Mouse (Mus musculus) heart, postnatal 0 days (tissue): ENCODE results near the gene Foxn3. TPM values are rescaled to one million over a fixed set of nuclear protein-coding genes. Genes with fewer than 3 reads are reported as not detected.

Experiments
- ATAC-seq: fragments of 200-750 bp; cut with Nextera tagmentation; 2 replicates; pipeline ENCODE4 v1.8.0; 2017; ENCODE audit warnings: low read depth, moderate number of reproducible peaks, moderate library complexity; ENCODE audit not compliant: insufficient read depth
- DNase-seq: peaks from one replicate; pipeline ENCODE4 v3.0.0-alpha.2; 2016; ENCODE audit warnings: low spot score
- H3K27ac ChIP-seq: fragments of 300-500 bp; sonication (generic); 2 replicates; pipeline ENCODE4 v1.5.1; 2014; ENCODE audit warnings: low read depth, mild to moderate bottlenecking
- H3K27me3 ChIP-seq: fragments of 300-500 bp; sonication (generic); 2 replicates; pipeline ENCODE4 v1.6.1; 2014; ENCODE audit warnings: low read length, mixed read lengths; ENCODE audit not compliant: control insufficient read depth, insufficient read depth
- H3K36me3 ChIP-seq: fragments of 300-500 bp; sonication (generic); replicated peaks from 2 replicates; pipeline ENCODE4 v1.6.1; 2014; ENCODE audit warnings: low read length, mixed read lengths; ENCODE audit not compliant: control insufficient read depth, insufficient read depth
- H3K4me1 ChIP-seq: fragments of 300-500 bp; sonication (generic); 2 replicates; pipeline ENCODE4 v1.6.1; 2014; ENCODE audit warnings: antibody characterized with exemption; ENCODE audit not compliant: control insufficient read depth, insufficient read depth
- H3K4me2 ChIP-seq: fragments of 300-500 bp; sonication (generic); 2 replicates; pipeline ENCODE4 v1.6.1; 2014; ENCODE audit warnings: low read depth, mild to moderate bottlenecking, low read length, moderate library complexity
- H3K4me3 ChIP-seq: fragments of 300-500 bp; sonication (generic); 2 replicates; pipeline ENCODE4 v1.5.1; 2014; ENCODE audit warnings: low read depth, low read length
- H3K9ac ChIP-seq: fragments of 300-500 bp; sonication (generic); replicated peaks from 2 replicates; pipeline ENCODE4 v1.6.1; 2014; ENCODE audit warnings: low read depth, low read length, mixed read lengths
- H3K9me3 ChIP-seq: fragments of 300-500 bp; sonication (generic); replicated peaks from 2 replicates; pipeline ENCODE4 v1.6.1; 2016; ENCODE audit warnings: low read length; ENCODE audit not compliant: control insufficient read depth
- CTCF ChIP-seq: IDR thresholded peaks from 2 replicates; pipeline ENCODE4 v1.5.1; 2016; ENCODE audit warnings: antibody characterized with exemption, control low read depth, low read depth
- EP300 ChIP-seq: IDR thresholded peaks from 2 replicates; pipeline ENCODE4 v1.6.1; 2016; ENCODE audit warnings: antibody characterized with exemption, low read depth
- WGBS: fragments of 180-500 bp; shearing (Covaris S2); extraction: QIAGEN DNeasy Blood & Tissue Kit; methylation state at CpG from one replicate; pipeline ENCODE4 v1.1.7; 2014; 5-methylcytosine and 5-hydroxymethylcytosine counted together
- polyA plus RNA-seq: library from polyadenylated mRNA; unstranded; fragments of >200 nt; fragmentation: Nextera tagmentation; extraction: Ambion mirVana; gene quantifications from 2 replicates; pipeline ENCODE4 v1.2.1, GENCODE M21; 2015
- total RNA-seq: library from RNA; depleted of rRNA; stranded (reverse); fragments of >200 nt; gene quantifications from 2 replicates; pipeline ENCODE4 v1.2.3, GENCODE M21; 2014; ENCODE audit warnings: low replicate concordance

The Foxn3 gene
- total and polyA plus RNA-seq, 2 experiments from 2014 or later, result 31.4 to 55.3 TPM

- Histone ChIP-seq H3K27me3 (no peaks in the 10 kb centered on the region), H3K4me3 (no peak overlapping the region), H3K4me1 (0 out of 2 replicates have a peak, but pooled peaks cover 5% of the 10 kb centered on the region), H3K9ac (no peak overlapping the region), H3K36me3 (peaks cover 1% of the 10 kb centered on the region; the same call in 1 of the 2 replicates), H3K4me2 (no peak overlapping the region), H3K9me3 (no peaks in the 10 kb centered on the region), H3K27ac (no peak overlapping the region)
- no peak for ATAC-seq
- no peak for DNase-seq
- no peak for TF ChIP-seq EP300
- no peak for TF ChIP-seq CTCF
- WGBS, result 64% methylated on average over 9 of the region's 9 CpGs
These were observed 109.0 kb downstream of the Foxn3 start for GRCm38 (mm10) chr12:99454394-99454793.

GRCm38 (mm10) chr12:99453797-99454196, 109.6 kb downstream of the Foxn3 start:
- ATAC-seq, result no peak

GRCm38 (mm10) chr12:99450076-99450475, 113.3 kb downstream of the Foxn3 start:
- 88% methylated on average over 6 of the region's 6 CpGs for WGBS
- Histone ChIP-seq H3K9ac (no peak overlapping the region), H3K36me3 (peaks cover 5% of the 10 kb centered on the region; the same call in 1 of the 2 replicates), H3K27ac (no peak overlapping the region), H3K4me3 (no peak overlapping the region), H3K4me2 (no peak overlapping the region), H3K9me3 (no peaks in the 10 kb centered on the region), H3K4me1 (no peaks in the 10 kb centered on the region), H3K27me3 (no peaks in the 10 kb centered on the region)
- TF ChIP-seq EP300, result no peak
- DNase-seq, result no peak
- ATAC-seq, result no peak

More at GRCm38 (mm10) chr12:99453797-99454196, 109.6 kb downstream of the Foxn3 start:
- H3K27me3 ChIP-seq, result no peaks in the 10 kb centered on the region
- no peak overlapping the region for H3K9ac ChIP-seq
- H3K4me2 ChIP-seq, result no peak overlapping the region
- no peak for DNase-seq
- no peak overlapping the region for H3K4me3 ChIP-seq
- 0 out of 2 replicates have a peak, but pooled peaks cover 5% of the 10 kb centered on the region for H3K4me1 ChIP-seq
- peaks cover 5% of the 10 kb centered on the region; the same call in 1 of the 2 replicates for H3K36me3 ChIP-seq
- no peaks in the 10 kb centered on the region for H3K9me3 ChIP-seq
- TF ChIP-seq EP300 (no peak), CTCF (no peak)
- H3K27ac ChIP-seq, result no peak overlapping the region
- 42% methylated on average over 4 of the region's 4 CpGs for WGBS

- Histone ChIP-seq H3K27ac (no peak overlapping the region), H3K4me2 (no peak overlapping the region), H3K27me3 (no peaks in the 10 kb centered on the region), H3K36me3 (peaks cover 5% of the 10 kb centered on the region; the same call in 1 of the 2 replicates), H3K9ac (no peak overlapping the region), H3K4me1 (no peaks in the 10 kb centered on the region), H3K9me3 (no peaks in the 10 kb centered on the region), H3K4me3 (no peak overlapping the region)
- DNase-seq (no peak), ATAC-seq (no peak)
- WGBS, result 87% methylated on average over 5 of the region's 5 CpGs
- no peak for TF ChIP-seq EP300
These were observed 115.6 kb downstream of the Foxn3 start for GRCm38 (mm10) chr12:99447791-99448190.

GRCm38 (mm10) chr12:99445018-99445674, 118.2 kb downstream of the Foxn3 start:
- no peaks in the 10 kb centered on the region for H3K27me3 ChIP-seq
- TF ChIP-seq CTCF, result no peak
- no peak for TF ChIP-seq EP300
- no peak overlapping the region for H3K9ac ChIP-seq
- H3K9me3 ChIP-seq, result no peaks in the 10 kb centered on the region
- H3K4me3 ChIP-seq, result no peak overlapping the region
- H3K4me1 ChIP-seq, result no peaks in the 10 kb centered on the region
- ATAC-seq (no peak), DNase-seq (no peak)
- no peak overlapping the region for H3K4me2 ChIP-seq
- 88% methylated on average over 6 of the region's 6 CpGs for WGBS
- peaks cover 5% of the 10 kb centered on the region; the same call in 1 of the 2 replicates for H3K36me3 ChIP-seq
- no peak overlapping the region for H3K27ac ChIP-seq

GRCm38 (mm10) chr12:99442819-99443218, 120.6 kb downstream of the Foxn3 start:
- Histone ChIP-seq H3K36me3 (no peaks in the 10 kb centered on the region), H3K27me3 (no peaks in the 10 kb centered on the region), H3K27ac (no peak overlapping the region), H3K4me1 (no peaks in the 10 kb centered on the region), H3K9me3 (no peaks in the 10 kb centered on the region), H3K9ac (no peak overlapping the region), H3K4me2 (no peak overlapping the region), H3K4me3 (no peak overlapping the region)
- no peak for ATAC-seq
- DNase-seq, result no peak
- TF ChIP-seq EP300 (no peak), CTCF (no peak)
- 92% methylated on average over 3 of the region's 3 CpGs for WGBS
